Mouse (Mus musculus) C2C12 (cell line): Measurements from ENCODE around the gene Sp6.

Source experiments
- CTCF ChIP-seq: IDR thresholded peaks from one replicate; pipeline ENCODE4 v1.5.1; 2011; ENCODE audit not compliant: control insufficient read depth, insufficient read depth, insufficient read length
- USF1 ChIP-seq: IDR thresholded peaks from one replicate; pipeline ENCODE4 v1.6.1; 2011; ENCODE audit warnings: low read depth, mild to moderate bottlenecking, control low read depth, moderate library complexity

DNA sequence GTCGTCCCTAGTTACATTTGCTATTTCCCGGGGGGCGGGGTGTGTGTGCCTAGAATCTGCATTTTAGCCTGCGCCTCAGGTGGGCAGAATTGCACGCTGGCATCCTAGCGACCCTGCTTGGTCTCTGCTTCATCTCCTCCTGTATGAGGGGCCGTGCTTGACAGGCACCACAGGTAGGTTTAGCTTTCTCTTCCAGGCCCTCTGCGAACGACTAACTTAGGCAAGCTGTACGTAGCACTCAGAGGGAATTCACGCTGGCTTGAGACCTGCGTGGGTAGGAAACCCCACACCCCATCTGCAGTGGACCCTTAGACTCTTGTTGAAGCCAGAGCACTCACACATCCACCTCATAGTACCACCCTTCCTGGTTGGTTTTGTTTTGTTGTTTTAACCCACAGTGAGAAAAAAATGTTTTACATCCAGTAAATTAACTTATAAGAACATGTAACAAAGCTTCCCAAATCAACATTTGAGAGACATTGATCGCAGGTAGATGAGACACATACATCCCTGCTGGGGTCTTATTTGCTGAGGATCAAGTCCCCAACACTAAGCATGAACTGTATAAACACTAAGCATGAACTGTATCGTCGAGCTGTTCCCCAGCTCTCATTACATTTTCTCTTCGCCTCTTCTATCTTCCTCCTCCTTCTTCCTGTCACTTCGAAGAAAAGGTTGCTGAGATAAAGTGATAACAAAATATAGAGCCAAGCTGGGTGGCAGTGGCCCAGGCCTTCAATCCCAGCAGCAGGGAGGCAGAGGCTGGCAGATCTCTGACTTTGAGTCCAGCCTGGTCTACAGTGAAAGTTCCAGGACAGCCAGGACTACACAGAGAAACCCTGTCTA, 34.6 kb upstream of the Sp6 start:
- TF ChIP-seq CTCF, result no peak
- TF ChIP-seq USF1, result no peak
